Mouse (Mus musculus) forebrain, embryonic 16.5 days (tissue): ENCODE measurements around the gene Kazn. TPM values are rescaled to one million over a fixed set of nuclear protein-coding genes. Genes with fewer than 3 reads are reported as not detected.

ENCODE experiments used
- ATAC-seq: fragments of 200-750 bp; cut with Nextera tagmentation; 2 replicates; pipeline ENCODE4 v1.8.0; 2017; ENCODE audit warnings: mild to moderate bottlenecking, moderate library complexity
- H3K27ac ChIP-seq: fragments of 300-500 bp; sonication (generic); 2 replicates; pipeline ENCODE4 v1.5.1; 2014; ENCODE audit warnings: low read length, control low read depth
- H3K27me3 ChIP-seq: fragments of 300-500 bp; sonication (generic); replicated peaks from 2 replicates; pipeline ENCODE4 v1.6.1; 2014; ENCODE audit warnings: low read length; ENCODE audit not compliant: control insufficient read depth, insufficient read depth
- H3K36me3 ChIP-seq: fragments of 300-500 bp; sonication (generic); 2 replicates; pipeline ENCODE4 v1.6.1; 2014; ENCODE audit not compliant: control insufficient read depth, insufficient read depth
- H3K4me1 ChIP-seq: fragments of 300-500 bp; sonication (generic); replicated peaks from 2 replicates; pipeline ENCODE4 v1.6.1; 2014; ENCODE audit warnings: low read length; ENCODE audit not compliant: control insufficient read depth, insufficient read depth
- H3K4me2 ChIP-seq: fragments of 300-500 bp; sonication (generic); 2 replicates; pipeline ENCODE4 v1.6.1; 2014; ENCODE audit warnings: mild to moderate bottlenecking, low read length, control low read depth
- H3K4me3 ChIP-seq: fragments of 300-500 bp; sonication (generic); replicated peaks from 2 replicates; pipeline ENCODE4 v1.5.1; 2014; ENCODE audit warnings: mild to moderate bottlenecking, low read length, control low read depth
- H3K9ac ChIP-seq: fragments of 300-500 bp; sonication (generic); replicated peaks from 2 replicates; pipeline ENCODE4 v1.6.1; 2014; ENCODE audit warnings: low read depth, low read length, control low read depth
- H3K9me3 ChIP-seq: fragments of 300-500 bp; sonication (generic); 2 replicates; pipeline ENCODE4 v1.6.1; 2016; ENCODE audit warnings: low read length; ENCODE audit not compliant: control insufficient read depth
- WGBS: fragments of 180-500 bp; shearing (Covaris S2); extraction: QIAGEN DNeasy Blood & Tissue Kit; methylation state at CpG from one replicate; pipeline ENCODE4 v1.1.7; 2014; 5-methylcytosine and 5-hydroxymethylcytosine counted together
- polyA plus RNA-seq: library from polyadenylated mRNA; unstranded; fragments of >200 nt; fragmentation: Nextera tagmentation; extraction: Ambion mirVana; gene quantifications from 2 replicates; pipeline ENCODE4 v1.2.1, GENCODE M21; 2015

Kazn gene
- polyA plus RNA-seq, 1 experiment from 2014 or later, result 27.6 TPM

DNA sequence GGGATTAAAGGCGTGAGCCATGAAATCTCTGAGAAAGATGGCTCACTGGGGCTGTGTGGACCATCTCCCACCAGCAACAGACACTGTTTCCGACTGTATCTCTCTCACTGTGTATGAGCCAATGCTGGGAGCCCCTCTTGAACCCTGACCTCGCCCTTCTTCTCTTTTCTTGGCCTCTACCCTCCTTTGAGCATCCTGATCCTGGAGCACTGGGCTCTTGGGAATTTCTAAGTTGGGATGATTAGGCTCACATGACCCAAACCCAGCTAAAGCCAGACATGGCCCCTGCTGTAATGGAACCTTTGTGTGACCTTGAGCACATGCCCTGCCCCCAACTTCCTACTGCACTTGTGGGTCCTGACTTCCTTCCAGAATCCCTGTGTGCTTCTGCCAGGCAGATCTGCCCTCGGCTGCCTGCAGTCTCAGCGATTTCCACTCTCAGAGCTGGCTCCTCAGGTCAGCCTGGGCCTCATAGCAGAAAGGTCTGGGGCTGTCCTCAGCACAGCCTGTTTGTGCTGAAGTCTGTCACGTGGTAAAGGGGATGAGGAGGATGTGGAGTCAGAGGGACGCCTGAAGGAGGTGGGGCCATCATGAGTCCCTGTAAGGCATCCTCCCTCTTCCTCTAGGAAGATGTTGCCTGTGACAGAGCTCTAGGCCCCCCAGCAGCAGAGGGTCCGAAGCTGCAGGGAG lies 86.3 kb downstream of the Kazn start:
- Histone ChIP-seq H3K27ac (no peak overlapping the region), H3K36me3 (no peaks in the 10 kb centered on the region), H3K4me2 (no peak overlapping the region), H3K27me3 (no peaks in the 10 kb centered on the region), H3K9ac (no peak overlapping the region), H3K9me3 (no peaks in the 10 kb centered on the region), H3K4me3 (no peak overlapping the region), H3K4me1 (no peaks in the 10 kb centered on the region)
- WGBS, result 71% methylated on average over 8 of the region's 8 CpGs
- ATAC-seq, result peak; percentile 16; the same call in 1 of the 2 replicates

DNA sequence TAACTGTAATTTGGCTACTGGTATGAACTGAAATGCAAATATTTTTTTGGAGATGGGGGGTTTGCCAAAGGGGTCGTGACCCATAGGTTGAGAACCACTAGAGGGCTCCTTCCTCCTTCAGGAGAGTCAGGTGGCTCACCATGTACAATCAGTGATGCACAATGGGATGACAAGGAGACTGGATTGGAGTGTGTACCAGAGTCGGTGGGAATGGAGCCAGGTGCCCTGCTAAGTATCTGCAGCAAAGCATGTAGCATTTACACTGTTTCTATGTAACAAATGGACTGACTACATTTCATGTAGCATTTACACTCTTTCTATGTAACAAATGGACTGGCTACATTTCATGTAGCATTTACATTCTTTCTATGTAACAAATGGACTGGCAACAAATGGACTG lies 89.1 kb downstream of the Kazn start:
- no peaks in the 10 kb centered on the region for H3K27me3 ChIP-seq
- no peak overlapping the region for H3K9ac ChIP-seq
- no peak for ATAC-seq
- no peak overlapping the region for H3K4me2 ChIP-seq
- H3K36me3 ChIP-seq, result peaks cover 9% of the 10 kb centered on the region; the same call in 1 of the 2 replicates
- H3K9me3 ChIP-seq, result no peaks in the 10 kb centered on the region
- H3K4me1 ChIP-seq, result no peaks in the 10 kb centered on the region
- no peak overlapping the region for H3K27ac ChIP-seq
- WGBS, result 80% methylated on average over 2 of the region's 2 CpGs
- no peak overlapping the region for H3K4me3 ChIP-seq

DNA sequence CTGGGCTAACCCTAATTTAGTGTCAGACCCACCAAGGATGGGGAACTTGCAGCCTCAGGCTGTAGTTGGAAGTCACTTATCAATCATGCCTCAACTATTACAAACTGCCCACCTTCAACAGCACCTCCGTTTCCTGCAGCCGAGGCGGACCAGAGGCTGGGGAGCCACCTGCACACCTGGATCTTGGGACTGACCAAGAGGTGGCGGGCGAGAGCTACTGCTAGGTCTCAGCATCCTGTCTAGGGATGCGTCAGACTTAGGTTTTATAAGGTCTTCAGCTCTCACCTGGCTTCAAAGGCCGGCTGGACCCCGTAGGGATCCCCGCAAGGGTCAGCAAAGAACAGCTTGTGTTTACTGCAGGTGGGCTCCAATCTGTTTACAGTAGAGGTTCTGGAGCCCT lies 90.0 kb downstream of the Kazn start:
- no peak overlapping the region for H3K4me3 ChIP-seq
- no peaks in the 10 kb centered on the region for H3K9me3 ChIP-seq
- no peaks in the 10 kb centered on the region for H3K4me1 ChIP-seq
- no peak overlapping the region for H3K9ac ChIP-seq
- ATAC-seq, result no peak
- no peak overlapping the region for H3K4me2 ChIP-seq
- peaks cover 9% of the 10 kb centered on the region; the same call in 1 of the 2 replicates for H3K36me3 ChIP-seq
- H3K27me3 ChIP-seq, result no peaks in the 10 kb centered on the region
- WGBS, result 78% methylated on average over 9 of the region's 9 CpGs
- H3K27ac ChIP-seq, result no peak overlapping the region

DNA sequence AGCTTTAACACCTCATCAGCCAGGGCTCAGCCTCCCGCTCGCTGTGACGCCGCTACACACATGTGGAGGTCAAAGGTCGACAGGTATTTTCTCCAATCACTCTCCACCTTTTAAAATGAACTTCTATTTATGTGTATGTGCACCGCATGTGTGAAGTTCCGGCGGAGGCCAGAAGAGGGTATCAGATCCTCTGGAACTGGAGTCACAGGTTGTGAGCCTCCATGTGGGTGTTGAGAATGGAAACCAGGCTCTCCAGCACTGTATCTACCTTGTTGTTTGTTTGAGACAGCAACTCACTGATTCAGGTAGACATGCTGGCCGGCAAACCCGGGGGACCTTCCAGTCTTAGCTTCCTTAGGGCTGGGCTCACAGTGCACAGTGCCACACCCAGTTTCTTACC lies 91.5 kb downstream of the Kazn start:
- no peaks in the 10 kb centered on the region for H3K27me3 ChIP-seq
- 96% methylated on average over 10 of the region's 10 CpGs for WGBS
- no peaks in the 10 kb centered on the region for H3K4me1 ChIP-seq
- no peak overlapping the region for H3K4me3 ChIP-seq
- no peaks in the 10 kb centered on the region for H3K9me3 ChIP-seq
- no peak overlapping the region for H3K9ac ChIP-seq
- no peak for ATAC-seq
- H3K4me2 ChIP-seq, result no peak overlapping the region
- peaks cover 9% of the 10 kb centered on the region; the same call in 1 of the 2 replicates for H3K36me3 ChIP-seq
- no peak overlapping the region for H3K27ac ChIP-seq

DNA sequence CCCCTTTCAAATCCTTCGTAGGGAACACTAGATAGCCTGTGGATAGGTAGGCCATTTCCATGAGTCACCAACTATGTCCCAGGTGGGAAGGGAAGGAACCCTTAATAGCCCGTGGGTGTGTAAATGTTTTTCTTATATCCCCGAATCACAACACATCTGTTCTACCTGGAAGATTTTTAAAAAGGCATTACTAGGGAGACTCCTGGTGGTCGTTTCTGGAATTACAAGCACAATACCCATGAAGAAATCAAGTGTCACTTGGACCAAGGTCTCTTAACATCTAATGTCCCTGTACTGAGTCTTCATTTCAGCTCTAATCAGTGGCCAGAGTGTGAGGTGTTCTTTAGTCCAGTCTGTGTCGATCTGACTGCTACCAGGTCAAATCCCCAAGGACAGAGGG lies 95.1 kb downstream of the Kazn start:
- 47% methylated on average over 5 of the region's 5 CpGs for WGBS
- no peak overlapping the region for H3K4me3 ChIP-seq
- H3K4me2 ChIP-seq, result no peak overlapping the region
- no peak overlapping the region for H3K27ac ChIP-seq
- H3K27me3 ChIP-seq, result no peaks in the 10 kb centered on the region
- peaks cover 9% of the 10 kb centered on the region; the same call in 1 of the 2 replicates for H3K36me3 ChIP-seq
- no peaks in the 10 kb centered on the region for H3K4me1 ChIP-seq
- H3K9me3 ChIP-seq, result no peaks in the 10 kb centered on the region
- ATAC-seq, result no peak
- H3K9ac ChIP-seq, result no peak overlapping the region

DNA sequence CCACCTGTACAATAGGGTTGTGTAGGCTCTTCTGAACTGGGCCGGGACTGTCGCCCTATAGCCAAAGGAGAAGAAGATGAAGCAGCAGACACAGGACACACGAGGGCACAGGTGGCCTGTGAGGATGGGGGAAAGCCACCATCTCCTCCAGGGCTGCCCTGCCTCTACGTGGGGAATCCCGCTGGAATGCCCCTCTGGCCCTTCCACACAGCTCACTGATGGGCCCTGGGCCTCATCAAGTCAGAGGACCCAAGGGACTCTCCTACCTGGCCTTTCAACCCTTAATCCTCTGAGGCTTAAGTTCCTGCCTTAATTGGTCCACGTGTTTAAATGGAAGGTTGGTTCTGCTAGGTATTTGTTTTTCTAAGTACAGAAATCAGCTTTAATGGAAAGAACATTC lies 95.9 kb downstream of the Kazn start:
- H3K4me2 ChIP-seq, result no peak overlapping the region

DNA sequence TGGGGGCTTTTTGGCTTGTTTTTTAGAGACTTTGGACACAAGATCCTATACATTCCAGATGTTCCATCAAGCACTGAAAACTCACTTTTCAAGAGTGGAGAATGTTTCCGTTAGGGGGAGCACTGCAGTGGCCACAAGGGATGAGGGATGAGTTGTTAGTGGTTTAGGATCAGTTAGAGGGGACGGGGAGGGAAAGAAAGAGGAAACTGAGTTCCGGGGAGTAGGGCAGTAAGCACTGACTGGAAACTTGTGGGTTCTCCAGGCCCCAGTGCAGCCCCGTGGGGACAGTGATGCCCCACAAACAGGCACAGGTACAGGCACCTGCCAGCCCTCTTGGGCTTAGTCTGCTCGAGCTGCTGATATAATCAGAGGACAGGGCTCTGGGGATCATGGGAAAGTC lies 99.5 kb downstream of the Kazn start:
- Histone ChIP-seq H3K9ac (no peak overlapping the region), H3K27me3 (no peaks in the 10 kb centered on the region), H3K4me1 (no peaks in the 10 kb centered on the region), H3K27ac (no peak overlapping the region), H3K36me3 (no peaks in the 10 kb centered on the region), H3K9me3 (no peaks in the 10 kb centered on the region), H3K4me2 (no peak overlapping the region), H3K4me3 (no peak overlapping the region)
- no peak for ATAC-seq
- 86% methylated on average over 5 of the region's 5 CpGs for WGBS

More for the DNA sequence above, 95.9 kb downstream of the Kazn start:
- H3K9ac ChIP-seq, result no peak overlapping the region
- no peaks in the 10 kb centered on the region for H3K9me3 ChIP-seq
- no peaks in the 10 kb centered on the region for H3K27me3 ChIP-seq
- WGBS, result 83% methylated on average over 6 of the region's 6 CpGs
- no peak for ATAC-seq
- H3K4me1 ChIP-seq, result no peaks in the 10 kb centered on the region
- no peak overlapping the region for H3K27ac ChIP-seq
- peaks cover 9% of the 10 kb centered on the region; the same call in 1 of the 2 replicates for H3K36me3 ChIP-seq
- H3K4me3 ChIP-seq, result no peak overlapping the region

DNA sequence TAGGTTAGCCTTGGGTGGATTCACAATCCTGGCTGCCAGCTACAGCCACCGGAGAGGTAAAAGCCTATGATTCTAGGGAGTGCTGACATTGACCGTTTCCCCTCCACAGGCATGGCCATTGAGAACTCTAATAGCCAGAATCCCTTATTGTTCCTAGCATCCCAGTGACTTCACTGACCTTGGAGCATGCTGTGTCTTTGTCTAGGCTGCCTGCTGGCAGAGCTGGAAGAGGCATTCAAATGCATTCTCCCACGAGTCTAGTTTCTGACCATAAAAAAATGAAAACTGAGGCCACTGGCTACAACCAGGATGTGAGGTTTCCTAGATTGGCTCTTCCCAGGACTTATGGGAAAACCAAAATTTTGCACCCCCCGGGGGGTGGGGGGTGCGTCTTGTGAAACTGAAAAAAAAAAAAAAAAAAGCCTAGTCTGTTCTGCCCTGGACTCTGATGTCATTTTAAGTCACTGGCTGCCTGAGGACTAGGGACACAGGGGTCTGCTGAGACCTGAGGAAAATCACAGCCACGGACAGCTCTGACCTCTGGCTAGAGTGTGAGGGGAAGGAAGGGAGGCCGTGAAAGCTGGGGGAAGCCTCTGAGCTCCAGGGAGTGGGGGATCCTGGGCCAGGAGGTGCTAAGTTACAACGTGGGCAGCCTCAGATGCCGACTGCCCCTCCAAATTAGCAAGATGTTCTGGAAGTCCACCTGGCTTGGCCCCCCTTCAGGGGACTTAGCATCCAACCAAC lies 100.7 kb downstream of the Kazn start:
- no peak overlapping the region for H3K4me2 ChIP-seq
- H3K4me3 ChIP-seq, result no peak overlapping the region
- H3K36me3 ChIP-seq, result no peaks in the 10 kb centered on the region
- no peaks in the 10 kb centered on the region for H3K4me1 ChIP-seq
- no peaks in the 10 kb centered on the region for H3K27me3 ChIP-seq
- no peaks in the 10 kb centered on the region for H3K9me3 ChIP-seq
- WGBS, result 11% methylated on average over 9 of the region's 9 CpGs
- no peak overlapping the region for H3K27ac ChIP-seq
- no peak overlapping the region for H3K9ac ChIP-seq
- ATAC-seq, result no peak

DNA sequence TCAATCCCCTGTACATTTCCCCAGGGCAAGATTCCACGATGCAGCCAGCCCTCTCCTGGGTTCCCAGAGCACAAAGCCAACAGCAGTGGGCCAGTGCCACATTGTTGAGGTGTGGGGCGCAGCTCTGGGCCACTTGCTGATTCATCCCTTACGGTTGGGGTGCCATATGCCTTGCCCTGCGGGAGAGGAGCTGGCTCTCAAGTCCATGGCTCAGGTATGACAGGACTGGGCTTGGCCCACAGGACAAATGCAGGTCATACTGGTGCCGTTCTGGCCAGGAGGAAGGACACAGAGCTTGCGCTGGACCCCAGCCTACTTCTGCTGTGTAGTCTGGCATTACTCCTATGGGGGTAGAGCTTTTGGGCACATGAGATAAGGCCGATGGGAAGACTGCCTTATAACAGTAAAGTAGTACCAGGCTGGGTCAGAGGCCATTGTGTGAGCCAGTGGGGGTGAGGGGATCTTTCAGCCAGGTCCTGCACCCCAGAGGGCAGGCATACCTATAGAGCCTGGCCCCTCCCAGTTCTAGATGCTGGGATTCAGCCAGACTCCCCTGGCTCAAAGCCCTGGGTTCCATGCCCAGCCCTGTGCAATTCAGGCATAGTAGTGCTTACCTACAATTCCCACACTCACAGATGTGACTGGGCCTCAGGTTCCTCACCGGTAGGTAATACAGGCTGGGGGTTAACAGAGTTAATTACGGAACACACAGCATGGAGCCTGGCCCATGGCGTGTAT lies 102.3 kb downstream of the Kazn start:
- no peaks in the 10 kb centered on the region for H3K9me3 ChIP-seq
- no peak for ATAC-seq
- no peak overlapping the region for H3K9ac ChIP-seq
- H3K4me2 ChIP-seq, result no peak overlapping the region
- no peak overlapping the region for H3K4me3 ChIP-seq
- no peaks in the 10 kb centered on the region for H3K27me3 ChIP-seq
- no peak overlapping the region for H3K27ac ChIP-seq
- WGBS, result 82% methylated on average over 10 of the region's 10 CpGs
- H3K4me1 ChIP-seq, result no peaks in the 10 kb centered on the region
- no peaks in the 10 kb centered on the region for H3K36me3 ChIP-seq
